Mouse (Mus musculus): ENCODE results near the gene Alkbh6. TPM values are rescaled to one million over a fixed set of nuclear protein-coding genes. Genes with fewer than 3 reads are reported as not detected.
A peak's percentile ranks its signal among the peaks of the same experiment; 100 is the strongest.

Alkbh6 gene
- total and polyA plus RNA-seq, 3 experiments: 16.2 to 24.6 TPM; not detected in 1

DNA sequence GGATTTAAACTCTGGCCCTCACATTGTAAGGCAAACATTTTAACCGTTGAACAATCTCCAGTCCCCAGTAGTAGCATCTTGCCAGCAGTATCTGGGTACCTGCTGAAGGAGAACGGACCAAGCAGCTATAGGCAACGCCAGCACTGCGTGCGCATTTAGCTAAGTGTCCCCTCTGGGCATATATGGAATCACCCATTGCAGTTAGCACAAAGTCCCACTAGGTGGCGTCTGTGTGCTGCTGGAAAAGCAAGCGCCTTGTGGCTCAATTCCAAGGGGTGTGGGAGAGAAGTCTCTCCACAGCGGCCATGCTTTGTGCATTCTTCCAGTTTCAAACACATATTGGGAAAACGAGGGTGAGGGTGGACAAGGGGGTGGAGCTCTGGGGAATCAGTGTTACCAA, 27.9 kb downstream of the Alkbh6 start (continued):
- TF ChIP-seq SIN3A (IDR thresholded peaks at IDR 0.05; ENCODE audit: low read length): peak; percentile 36; the same call in 1 of the 2 replicates
- TF ChIP-seq POLR2AphosphoS5 (IDR thresholded peaks at IDR 0.05; ENCODE audit: borderline replicate concordance, low read depth, low read length): no peak
- no peak for TF ChIP-seq GABPA (IDR thresholded peaks at IDR 0.05; ENCODE audit: low read depth, low read length)
- no peak for TF ChIP-seq CHD1 (IDR thresholded peaks at IDR 0.05; ENCODE audit: low read depth, low read length)
- TF ChIP-seq MAZ (IDR thresholded peaks at IDR 0.05; ENCODE audit: low read depth, low read length): 0 out of 2 replicates have a peak, but pooled peaks have one; percentile 54
- no peak for TF ChIP-seq NELFE (IDR thresholded peaks at IDR 0.05; ENCODE audit: low read depth, low read length)
- TF ChIP-seq KAT2A (conservative IDR thresholded peaks at IDR 0.05; ENCODE audit: low read depth, low read length): no peak
- TF ChIP-seq ZNF384 (IDR thresholded peaks at IDR 0.05; ENCODE audit: low read depth, low read length): no peak
- TF ChIP-seq UBTF (IDR thresholded peaks at IDR 0.05; ENCODE audit: borderline replicate concordance, insufficient read depth, low read depth, low read length): no peak
- TF ChIP-seq MAX (IDR thresholded peaks at IDR 0.05; ENCODE audit: low read length): no peak

DNA sequence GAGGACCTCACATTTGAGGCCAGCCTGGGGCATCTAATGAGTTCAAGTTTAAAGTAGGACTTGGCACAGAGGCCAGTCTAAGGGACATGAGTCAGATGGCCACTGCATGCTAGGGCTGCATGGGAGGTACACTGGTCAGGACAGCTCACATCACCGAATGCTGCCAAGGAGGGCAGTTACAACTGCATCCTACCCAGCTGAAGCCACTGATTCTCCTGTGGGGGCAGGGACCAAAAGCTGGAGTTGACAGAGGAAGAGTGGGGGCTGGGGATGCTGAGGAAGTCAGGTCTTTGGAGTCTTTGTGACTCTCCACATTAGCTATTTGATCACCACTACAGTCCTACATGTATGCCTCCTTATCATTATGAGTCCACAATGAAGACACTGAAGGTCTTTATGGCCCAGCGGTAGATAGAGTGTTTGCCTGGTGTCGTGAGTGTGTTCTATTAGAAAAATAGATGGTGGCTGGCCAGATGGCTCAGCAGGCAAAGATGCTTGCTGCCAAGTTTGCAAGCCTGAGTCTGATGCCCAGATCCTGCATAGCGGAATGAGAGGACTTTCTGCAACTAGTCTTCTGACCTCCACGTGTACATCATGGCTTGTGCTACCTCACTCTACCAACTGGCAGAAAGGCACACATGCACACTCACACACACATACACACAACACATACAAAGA, 31.1 kb downstream of the Alkbh6 start:
- no peaks in the 10 kb centered on the region; a peak in 1 of 4 replicates for H3K27me3 ChIP-seq (ENCODE audit: control insufficient read depth in 1 of 2, insufficient read depth in 2 of 2, low read length in 2 of 2)

DNA sequence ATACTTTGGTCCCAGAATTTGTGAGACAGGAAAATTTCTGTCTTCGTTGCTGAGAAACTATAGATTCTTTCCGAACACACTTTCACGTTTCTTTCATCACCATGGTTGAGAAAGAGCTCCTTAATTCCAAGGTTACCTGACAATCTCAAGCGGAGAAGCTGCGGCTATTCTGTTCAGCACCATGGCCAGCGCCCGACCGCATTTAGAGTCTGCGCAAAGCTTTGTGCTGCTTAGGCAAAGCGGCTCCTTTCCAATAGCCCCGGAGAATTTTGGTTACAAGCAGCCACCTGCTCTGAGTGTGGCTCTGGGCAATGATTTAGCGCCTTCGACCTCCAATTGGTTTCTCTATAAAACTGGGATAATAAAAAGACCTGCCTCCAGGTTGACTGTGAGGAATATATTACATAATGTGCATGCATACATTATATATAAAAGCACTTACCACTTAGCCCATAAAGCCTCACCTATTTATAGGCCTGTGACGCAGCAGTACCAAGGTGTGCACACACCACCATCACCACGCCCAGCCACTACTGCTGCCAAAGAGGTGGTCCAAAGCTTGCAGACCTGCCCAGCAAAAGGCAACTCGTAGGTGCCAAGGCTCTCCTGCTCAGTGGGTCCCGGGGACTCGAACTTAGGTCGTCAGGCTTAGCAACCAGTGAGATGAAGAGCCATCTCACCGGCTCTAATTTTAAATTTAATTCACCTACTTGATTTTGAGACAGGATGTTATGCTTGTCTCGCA, 38.3 kb downstream of the Alkbh6 start:
- peak; percentile 73 for DNase-seq (ENCODE audit: low read depth, low spot score)
- H3K4me3 ChIP-seq (ENCODE audit: control insufficient read depth in 1 of 2, insufficient read depth in 1 of 2, low read depth in 2 of 2, low read length in 2 of 2): no peak overlapping the region
- TF ChIP-seq SIN3A (IDR thresholded peaks at IDR 0.05; ENCODE audit: low read length) (peak; percentile 82), MXI1 (IDR thresholded peaks at IDR 0.05; ENCODE audit: low read depth, low read length) (peak; percentile 78), JUND (IDR thresholded peaks at IDR 0.05; ENCODE audit: low read depth, low read length) (no peak)
- no peaks in the 10 kb centered on the region for H3K79me2 ChIP-seq (ENCODE audit: control insufficient read depth, insufficient read depth, low read length, poor library complexity)
- H3K9ac ChIP-seq (ENCODE audit: control insufficient read depth, low read depth, low read length, poor library complexity, severe bottlenecking): no peak overlapping the region
- no peaks in the 10 kb centered on the region for H3K4me1 ChIP-seq (ENCODE audit: control insufficient read depth in 1 of 2, insufficient read depth in 2 of 2, low read length in 2 of 2)
- no peaks in the 10 kb centered on the region for H3K36me3 ChIP-seq (ENCODE audit: control insufficient read depth in 1 of 2, insufficient read depth in 2 of 2, low read length in 2 of 2)
- no peaks in the 10 kb centered on the region for H3K9me3 ChIP-seq (replicated peaks; ENCODE audit: insufficient read depth, low read length)
- peaks cover 0 to 2% of the 10 kb centered on the region in 2 experiments; a peak in 2 of 4 replicates for H3K27me3 ChIP-seq (ENCODE audit: control insufficient read depth in 1 of 2, insufficient read depth in 2 of 2, low read length in 2 of 2)
- H3K27ac ChIP-seq (ENCODE audit: control insufficient read depth, low read depth, low read length): no peak overlapping the region

More for the DNA sequence above, 31.1 kb downstream of the Alkbh6 start:
- Histone ChIP-seq H3K9me3 (replicated peaks; ENCODE audit: insufficient read depth, low read length) (no peaks in the 10 kb centered on the region), H3K36me3 (ENCODE audit: control insufficient read depth in 1 of 2, insufficient read depth in 2 of 2, low read length in 2 of 2) (no peaks in the 10 kb centered on the region), H3K9ac (ENCODE audit: control insufficient read depth, low read depth, low read length, poor library complexity, severe bottlenecking) (no peak overlapping the region), H3K27ac (ENCODE audit: control insufficient read depth, low read depth, low read length) (no peak overlapping the region), H3K4me1 (ENCODE audit: control insufficient read depth in 1 of 2, insufficient read depth in 2 of 2, low read length in 2 of 2) (no peaks in the 10 kb centered on the region), H3K79me2 (ENCODE audit: control insufficient read depth, insufficient read depth, low read length, poor library complexity) (no peaks in the 10 kb centered on the region), H3K4me3 (ENCODE audit: control insufficient read depth in 1 of 2, insufficient read depth in 1 of 2, low read depth in 2 of 2, low read length in 2 of 2) (no peak overlapping the region)
- no peak for DNase-seq (ENCODE audit: low read depth, low spot score)
- TF ChIP-seq ETS1 (IDR thresholded peaks at IDR 0.05; ENCODE audit: low read depth, low read length): no peak
- TF ChIP-seq POLR2AphosphoS5 (IDR thresholded peaks at IDR 0.05; ENCODE audit: borderline replicate concordance, low read depth, low read length): no peak
- TF ChIP-seq RCOR1 (IDR thresholded peaks at IDR 0.05; ENCODE audit: low read depth, low read length): no peak
- no peak for TF ChIP-seq MAX (IDR thresholded peaks at IDR 0.05; ENCODE audit: low read length)
- TF ChIP-seq ZMIZ1 (IDR thresholded peaks at IDR 0.05; ENCODE audit: low read depth, low read length): no peak
- no peak for TF ChIP-seq TAL1 (IDR thresholded peaks at IDR 0.05; ENCODE audit: low read length)
- no peak for TF ChIP-seq SMC3 (IDR thresholded peaks at IDR 0.05; ENCODE audit: low read depth, low read length)
- no peak for TF ChIP-seq EP300 (IDR thresholded peaks at IDR 0.05; ENCODE audit: low read depth in 1 of 2, low read length in 2 of 2)
- TF ChIP-seq CHD1 (IDR thresholded peaks at IDR 0.05; ENCODE audit: low read depth, low read length): no peak
- TF ChIP-seq ZNF384 (IDR thresholded peaks at IDR 0.05; ENCODE audit: low read depth, low read length): no peak
- no peak for TF ChIP-seq MYC (IDR thresholded peaks at IDR 0.05; ENCODE audit: low read depth, low read length)
- no peak for TF ChIP-seq MEF2A (IDR thresholded peaks at IDR 0.05; ENCODE audit: extremely low read depth, insufficient replicate concordance, low read depth, low read length, poor library complexity, severe bottlenecking)
- TF ChIP-seq MXI1 (IDR thresholded peaks at IDR 0.05; ENCODE audit: low read depth, low read length): no peak
- TF ChIP-seq NRF1 (IDR thresholded peaks at IDR 0.05; ENCODE audit: insufficient read depth, low read depth, low read length, poor library complexity, severe bottlenecking): no peak
- TF ChIP-seq SIN3A (IDR thresholded peaks at IDR 0.05; ENCODE audit: low read length): no peak

Data from MEL (cell line).